Mouse (Mus musculus): ENCODE data around the gene Med24.

The Med24 gene

GRCm38 (mm10) chr11:98766816-98767215 lies 37.6 kb upstream of the Med24 start:
- in situ Hi-C loops (cut with MboI; ENCODE audit: low pct_unique_long_range_greater_than_20kb in 1 of 2, low sequenced_read_pairs in 2 of 2, unreplicated experiment in 1 of 2), result no loop called here

GRCm38 (mm10) chr11:98766346-98766745 lies 37.1 kb upstream of the Med24 start:
- in situ Hi-C loops (cut with MboI; ENCODE audit: low pct_unique_long_range_greater_than_20kb in 1 of 2, low sequenced_read_pairs in 2 of 2, unreplicated experiment in 1 of 2), result no loop called here

- in situ Hi-C loops (cut with MboI; ENCODE audit: low pct_unique_long_range_greater_than_20kb in 1 of 2, low sequenced_read_pairs in 2 of 2, unreplicated experiment in 1 of 2), result no loop called here
Measured at GRCm38 (mm10) chr11:98765421-98766309, 36.4 kb upstream of the Med24 start.

GRCm38 (mm10) chr11:98764746-98765145 lies 35.5 kb upstream of the Med24 start:
- in situ Hi-C loops (cut with MboI; ENCODE audit: low pct_unique_long_range_greater_than_20kb in 1 of 2, low sequenced_read_pairs in 2 of 2, unreplicated experiment in 1 of 2), result no loop called here

GRCm38 (mm10) chr11:98764091-98764490 lies 34.9 kb upstream of the Med24 start:
- in situ Hi-C loops (cut with MboI; ENCODE audit: low pct_unique_long_range_greater_than_20kb in 1 of 2, low sequenced_read_pairs in 2 of 2, unreplicated experiment in 1 of 2), result no loop called here

- in situ Hi-C loops (cut with MboI; ENCODE audit: low pct_unique_long_range_greater_than_20kb in 1 of 2, low sequenced_read_pairs in 2 of 2, unreplicated experiment in 1 of 2), result no loop called here
Measured at GRCm38 (mm10) chr11:98763502-98763861, 34.2 kb upstream of the Med24 start.

- in situ Hi-C loops (cut with MboI; ENCODE audit: low pct_unique_long_range_greater_than_20kb in 1 of 2, low sequenced_read_pairs in 2 of 2, unreplicated experiment in 1 of 2), result no loop called here
Measured at GRCm38 (mm10) chr11:98762756-98763501, 33.7 kb upstream of the Med24 start.

GRCm38 (mm10) chr11:98761939-98762338 lies 32.7 kb upstream of the Med24 start:
- in situ Hi-C loops (cut with MboI; ENCODE audit: low pct_unique_long_range_greater_than_20kb in 1 of 2, low sequenced_read_pairs in 2 of 2, unreplicated experiment in 1 of 2), result no loop called here

- in situ Hi-C loops (cut with MboI; ENCODE audit: low pct_unique_long_range_greater_than_20kb in 1 of 2, low sequenced_read_pairs in 2 of 2, unreplicated experiment in 1 of 2), result no loop called here
Measured at GRCm38 (mm10) chr11:98756711-98757110, 27.5 kb upstream of the Med24 start.

- in situ Hi-C loops (cut with MboI; ENCODE audit: low pct_unique_long_range_greater_than_20kb in 1 of 2, low sequenced_read_pairs in 2 of 2, unreplicated experiment in 1 of 2), result no loop called here
Measured at GRCm38 (mm10) chr11:98755726-98756380, 26.6 kb upstream of the Med24 start.

GRCm38 (mm10) chr11:98754621-98755181 lies 25.5 kb upstream of the Med24 start:
- in situ Hi-C loops (cut with MboI; ENCODE audit: low pct_unique_long_range_greater_than_20kb in 1 of 2, low sequenced_read_pairs in 2 of 2, unreplicated experiment in 1 of 2), result no loop called here

GRCm38 (mm10) chr11:98754151-98754620 lies 25.0 kb upstream of the Med24 start:
- in situ Hi-C loops (cut with MboI; ENCODE audit: low pct_unique_long_range_greater_than_20kb in 1 of 2, low sequenced_read_pairs in 2 of 2, unreplicated experiment in 1 of 2), result no loop called here

- in situ Hi-C loops (cut with MboI; ENCODE audit: low pct_unique_long_range_greater_than_20kb in 1 of 2, low sequenced_read_pairs in 2 of 2, unreplicated experiment in 1 of 2), result no loop called here
Measured at GRCm38 (mm10) chr11:98753264-98753663, 24.0 kb upstream of the Med24 start.

- in situ Hi-C loops (cut with MboI; ENCODE audit: low pct_unique_long_range_greater_than_20kb in 1 of 2, low sequenced_read_pairs in 2 of 2, unreplicated experiment in 1 of 2), result no loop called here
Measured at GRCm38 (mm10) chr11:98752562-98753140, 23.4 kb upstream of the Med24 start.

GRCm38 (mm10) chr11:98751221-98751782 lies 22.1 kb upstream of the Med24 start:
- in situ Hi-C loops (cut with MboI; ENCODE audit: low pct_unique_long_range_greater_than_20kb in 1 of 2, low sequenced_read_pairs in 2 of 2, unreplicated experiment in 1 of 2), result no loop called here

- in situ Hi-C loops (cut with MboI; ENCODE audit: low pct_unique_long_range_greater_than_20kb in 1 of 2, low sequenced_read_pairs in 2 of 2, unreplicated experiment in 1 of 2), result no loop called here
Measured at GRCm38 (mm10) chr11:98750351-98751201, 21.3 kb upstream of the Med24 start.

- in situ Hi-C loops (cut with MboI; ENCODE audit: low pct_unique_long_range_greater_than_20kb in 1 of 2, low sequenced_read_pairs in 2 of 2, unreplicated experiment in 1 of 2), result no loop called here
Measured at GRCm38 (mm10) chr11:98749716-98750115, 20.5 kb upstream of the Med24 start.
